Mouse (Mus musculus) c-Kit-positive CD71-positive TER-119-positive erythroid progenitor cells, embryonic 14.5 days (primary cell): ENCODE results near the gene Gm10487.
"Not testable (repeated sequence)": the region's sequence is repeated elsewhere in the genome, so short reads cannot be mapped to it uniquely, and the experiment has no call there.

Source experiments
- DNase-seq: peaks from one replicate; pipeline ENCODE4 v3.0.0-alpha.2; 2013; ENCODE audit warnings: low spot score

The Gm10487 gene

GRCm38 (mm10) chrX:30843369-30843768 lies at the start of gene Gm10487:
Gene Gm10487 (minus strand): TSS chrX:30843469.
- DNase-seq = not testable (repeated sequence)
